Mouse (Mus musculus) retina, adult 2 months (tissue): ENCODE results near the gene BC016579.

ENCODE experiments used
- DNase-seq: peaks from one replicate; pipeline ENCODE4 v3.0.0-alpha.2; 2012; ENCODE audit warnings: low read depth, low spot score

The BC016579 gene

DNA sequence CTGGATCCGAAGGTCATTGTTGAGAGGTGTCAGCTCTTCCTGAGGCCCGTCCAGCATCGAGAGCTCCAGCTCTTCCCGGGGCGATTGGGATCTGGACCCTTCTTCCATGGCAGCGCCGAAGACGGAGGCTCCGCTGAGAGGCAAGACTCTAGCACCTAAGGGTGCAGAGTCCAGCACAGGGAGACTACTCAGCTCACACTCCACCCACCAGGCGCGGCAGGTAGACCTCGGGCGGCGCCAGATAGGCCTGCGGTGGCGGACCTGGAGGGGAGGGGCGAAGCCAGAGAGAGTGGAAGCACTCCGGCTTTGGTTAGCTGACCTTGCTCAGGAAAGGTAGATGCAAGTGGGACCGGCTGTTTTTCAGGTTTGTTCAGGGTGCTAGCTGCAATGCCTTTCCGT lies at the start of gene BC016579:
TSS of gene BC016579 (minus strand) at position 135 of the 399 bp plus-strand sequence.
- DNase-seq: no peak

GRCm38 (mm10) chr16:45699301-45699700 lies 45.4 kb upstream of the BC016579 start:
- no peak for DNase-seq

GRCm38 (mm10) chr16:45697996-45698395 lies 44.1 kb upstream of the BC016579 start:
- DNase-seq: no peak

- no peak for DNase-seq
Observed at GRCm38 (mm10) chr16:45695445-45696160, 41.7 kb upstream of the BC016579 start.

DNA sequence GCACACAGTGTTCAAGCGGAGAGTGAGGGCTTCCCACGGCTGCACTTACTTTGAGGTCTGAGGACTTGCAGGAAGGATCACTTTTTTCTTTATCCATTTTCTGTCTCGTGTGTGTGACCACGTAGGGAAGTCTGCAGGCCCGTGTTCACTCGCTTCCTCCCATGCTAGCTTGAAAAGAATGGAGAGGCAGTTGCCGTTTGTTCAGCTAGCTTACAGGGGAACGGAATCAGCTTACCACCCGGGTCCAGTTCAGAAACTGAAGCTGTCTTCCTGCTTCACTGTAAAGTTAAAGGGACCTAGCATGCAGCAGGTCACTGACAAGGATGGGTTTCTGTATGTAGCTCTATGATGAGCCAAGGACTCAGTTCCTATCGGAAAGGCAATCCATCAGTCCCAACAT lies 39.7 kb upstream of the BC016579 start, which contains the start of gene Tmprss7:
TSS of gene Tmprss7 (minus strand) at position 101 of the 400 bp plus-strand sequence.
- no peak for DNase-seq

DNA sequence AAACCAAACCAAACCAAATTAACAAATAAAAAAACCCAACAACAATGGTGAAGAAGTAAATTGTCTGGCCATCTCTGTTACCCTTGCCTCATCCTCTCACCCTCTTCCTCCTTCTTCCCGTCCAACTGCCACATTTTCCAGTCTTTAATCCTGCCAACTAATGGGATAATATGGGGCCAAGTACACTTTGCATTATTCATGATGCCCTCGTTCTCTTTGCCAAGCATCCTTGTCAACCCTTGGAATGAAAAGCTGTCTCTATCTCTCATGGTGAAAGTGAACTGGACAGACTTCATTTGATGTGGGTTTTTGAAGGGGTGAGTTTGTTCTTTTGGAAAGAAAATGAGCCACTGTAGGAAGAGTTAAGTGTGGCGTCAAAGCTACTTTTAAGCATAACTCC lies 39.0 kb upstream of the BC016579 start:
- no peak for DNase-seq

- no peak for DNase-seq
Observed at GRCm38 (mm10) chr16:45690178-45690577, 36.3 kb upstream of the BC016579 start.

- no peak for DNase-seq
Observed at GRCm38 (mm10) chr16:45686833-45687232, 33.0 kb upstream of the BC016579 start.

GRCm38 (mm10) chr16:45685295-45685694 lies 31.4 kb upstream of the BC016579 start:
- no peak for DNase-seq

- DNase-seq: no peak
Observed at GRCm38 (mm10) chr16:45684815-45685214, 30.9 kb upstream of the BC016579 start.

DNA sequence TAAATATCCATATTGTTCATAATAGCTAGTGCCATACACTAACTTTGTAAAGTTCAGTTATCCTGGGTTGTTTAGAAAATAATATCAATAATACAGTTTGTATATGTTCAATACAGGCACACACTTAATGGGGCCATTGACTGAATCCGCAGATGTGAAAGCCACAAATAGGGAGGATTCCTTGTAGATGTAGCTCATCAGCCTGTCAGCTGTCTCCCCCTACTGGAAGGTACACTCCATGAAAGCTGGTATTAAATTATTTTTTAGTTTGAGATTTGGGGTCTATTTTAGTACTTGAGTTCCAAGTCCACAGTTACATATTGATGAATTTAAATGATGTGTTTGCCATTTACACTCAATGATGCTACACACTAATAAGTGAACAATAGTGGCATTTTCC lies 22.6 kb upstream of the BC016579 start:
- no peak for DNase-seq

- no peak for DNase-seq
Observed at GRCm38 (mm10) chr16:45670005-45670404, 16.1 kb upstream of the BC016579 start.

DNA sequence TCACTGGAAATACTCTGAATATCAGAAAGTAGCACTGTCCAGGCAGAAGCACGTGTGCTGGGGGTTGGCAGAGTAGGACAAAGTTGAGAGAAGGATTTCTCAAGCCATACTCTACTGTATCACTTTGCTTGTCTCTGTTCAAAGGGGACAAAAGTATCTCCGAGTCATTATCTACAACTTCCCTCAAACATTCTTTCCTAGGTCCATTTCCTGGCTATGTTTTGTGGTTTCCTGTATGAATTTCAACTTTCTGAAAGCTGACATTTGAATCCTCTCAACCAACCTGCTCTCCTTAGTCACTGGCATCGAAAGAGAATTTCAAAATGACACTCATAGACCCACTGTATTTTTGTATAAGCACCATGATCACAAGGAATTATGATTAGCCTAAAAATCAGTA lies 14.3 kb upstream of the BC016579 start:
- no peak for DNase-seq

- DNase-seq: no peak
Observed at GRCm38 (mm10) chr16:45666136-45666535, 12.3 kb upstream of the BC016579 start.

- no peak for DNase-seq
Observed at GRCm38 (mm10) chr16:45662381-45662780, 8.5 kb upstream of the BC016579 start.

- no peak for DNase-seq
Observed at GRCm38 (mm10) chr16:45659596-45659995, 5.7 kb upstream of the BC016579 start.

DNA sequence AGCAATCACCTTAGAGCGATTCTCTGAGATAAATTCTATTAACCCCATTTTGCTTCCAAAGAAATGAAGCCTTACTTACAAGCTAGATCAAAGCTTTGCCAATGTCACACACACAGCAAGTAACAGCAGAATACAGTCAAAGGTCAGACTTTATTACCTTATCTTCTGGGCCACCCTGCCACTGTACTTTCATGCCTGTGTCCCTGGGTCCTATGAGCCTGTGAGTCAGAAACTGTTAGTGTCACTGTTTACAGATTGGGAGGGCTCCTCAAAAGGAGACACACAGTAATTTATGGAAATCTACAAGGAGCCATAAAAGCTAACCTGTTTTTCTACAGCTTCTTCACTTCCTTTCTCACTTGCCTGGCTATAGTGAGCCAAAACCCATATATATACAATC lies 4.4 kb upstream of the BC016579 start:
- DNase-seq: no peak

GRCm38 (mm10) chr16:45657574-45658159 lies 3.8 kb upstream of the BC016579 start:
- DNase-seq: no peak

GRCm38 (mm10) chr16:45654465-45654864 lies 597 bp upstream of the BC016579 start:
- no peak for DNase-seq

GRCm38 (mm10) chr16:45653009-45653933 lies 597 bp downstream of the BC016579 start:
- no peak for DNase-seq

DNA sequence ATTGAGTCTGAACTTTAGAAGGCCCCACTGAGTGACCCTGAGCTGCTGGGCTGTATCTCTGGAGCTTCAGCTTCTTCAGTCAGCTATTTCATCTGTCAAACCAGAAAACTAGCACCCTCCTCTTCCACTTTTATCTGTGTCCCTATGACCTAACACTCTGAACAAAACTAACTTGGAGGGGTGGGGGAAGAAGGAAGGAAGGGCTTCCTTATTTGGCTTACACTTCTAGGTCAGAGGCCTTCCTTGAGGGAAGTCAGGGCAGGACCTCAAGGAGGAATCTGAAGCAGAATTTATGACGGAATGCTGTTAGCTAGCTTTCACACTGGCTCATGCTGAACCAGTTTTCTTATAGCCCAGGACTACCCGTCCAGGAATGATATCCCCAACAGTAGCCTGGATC lies 2.4 kb downstream of the BC016579 start:
- DNase-seq: no peak

DNA sequence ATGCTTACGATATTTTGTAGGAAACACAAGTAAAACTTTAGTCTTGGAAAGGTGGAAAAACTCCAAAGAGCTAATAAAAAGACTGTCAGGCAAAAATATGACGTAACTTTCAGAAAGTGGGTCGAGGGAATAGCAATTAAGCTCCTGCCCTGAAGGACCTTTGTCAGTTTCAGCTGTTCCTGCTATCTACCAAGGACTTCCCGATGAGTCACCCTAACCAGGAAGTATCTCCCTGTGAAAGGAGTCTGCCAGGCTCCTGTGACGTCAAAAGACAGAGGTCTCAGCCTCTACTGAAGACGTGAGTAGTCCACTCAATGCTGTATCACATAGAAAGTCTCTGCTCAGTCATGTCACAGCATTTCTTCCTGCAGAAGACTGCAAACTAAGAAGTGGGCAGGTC lies 9.5 kb downstream of the BC016579 start:
- DNase-seq: no peak
